Mouse (Mus musculus): ENCODE data around the gene Col13a1. TPM values are rescaled to one million over a fixed set of nuclear protein-coding genes. Genes with fewer than 3 reads are reported as not detected.

Gene Col13a1
- polyA plus RNA-seq, 1 experiment, result not detected

DNA sequence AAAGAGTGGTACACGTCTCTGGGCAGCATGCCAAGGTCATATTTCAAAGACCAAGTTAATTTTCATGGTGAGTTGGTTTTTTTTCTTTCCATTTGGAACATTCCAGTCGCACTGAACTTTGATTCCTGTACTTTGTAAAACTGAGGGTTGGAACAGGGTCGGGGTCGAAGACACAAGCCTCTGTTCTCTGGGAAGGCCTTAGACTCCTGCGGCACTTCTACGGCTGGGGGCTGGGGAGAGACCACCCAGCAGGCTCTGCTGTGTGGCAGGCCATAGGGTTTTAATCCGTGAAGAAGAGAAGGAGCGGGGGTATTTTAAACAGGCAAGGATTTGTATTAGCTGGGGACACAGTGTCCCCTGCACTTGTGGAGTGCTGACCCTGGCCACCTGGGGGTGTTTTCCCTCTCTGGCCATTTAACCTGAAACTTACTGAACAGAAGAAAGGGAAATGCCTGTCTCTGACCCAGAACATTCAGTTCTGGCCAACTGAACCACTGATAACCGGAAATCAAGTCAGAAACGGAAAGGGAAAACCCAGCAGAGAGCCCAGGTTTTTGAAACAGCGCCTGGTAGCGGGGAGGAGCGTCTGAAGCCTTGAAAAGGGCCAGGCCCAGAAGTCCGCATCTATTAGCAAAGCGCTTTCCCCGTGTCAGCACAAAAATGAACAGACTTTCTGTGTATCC is 152.0 kb downstream of the Col13a1 start:
- Histone ChIP-seq H3K4me1 (ENCODE audit: control insufficient read depth, insufficient read depth, low read length) (no peaks in the 10 kb centered on the region; the same call in none of the 2 replicates), H3K27ac (ENCODE audit: insufficient read depth, low read length) (no peak overlapping the region), H3K4me3 (ENCODE audit: insufficient read depth, low read length) (no peak overlapping the region)
- TF ChIP-seq CTCF (IDR thresholded peaks at IDR 0.05; ENCODE audit: borderline replicate concordance, insufficient read depth, low read length) (no peak), POLR2A (IDR thresholded peaks at IDR 0.05; ENCODE audit: low read depth, low read length) (no peak)

DNA sequence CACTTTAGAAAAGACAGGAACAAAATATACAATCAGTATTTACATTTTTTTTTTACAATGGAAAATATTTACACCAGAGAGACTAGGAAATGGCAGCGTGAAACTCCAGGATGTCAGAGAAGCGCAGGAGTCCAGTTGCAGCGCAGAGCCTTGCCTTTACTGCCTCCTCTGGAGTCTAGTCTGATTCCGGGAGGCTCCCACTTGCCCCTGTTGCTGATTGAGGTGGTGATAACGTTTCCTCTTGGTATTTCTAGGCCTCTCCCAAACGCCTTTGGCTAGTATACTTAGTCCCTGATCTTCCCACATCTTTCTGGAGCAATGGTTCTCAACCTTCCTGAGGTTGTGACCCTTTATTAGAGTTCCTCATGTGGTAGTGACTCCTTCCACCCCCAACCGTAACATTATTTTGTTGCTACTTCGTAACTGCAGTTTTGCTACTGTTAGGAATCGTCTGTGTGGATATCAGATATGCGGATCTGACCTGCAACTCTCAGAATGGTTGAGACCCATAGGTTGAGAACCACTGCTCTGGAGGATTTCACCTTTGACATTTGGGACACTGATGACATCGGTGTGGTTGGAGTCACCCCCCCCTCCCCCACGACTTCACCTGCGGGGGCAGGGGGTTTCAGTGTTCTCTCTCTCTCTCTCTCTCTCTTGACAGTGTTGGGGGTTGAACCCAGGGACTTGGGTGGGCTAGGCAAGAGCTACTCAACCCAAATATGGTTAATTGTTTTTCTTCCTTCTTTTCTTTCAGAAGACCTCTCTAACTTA is 152.7 kb downstream of the Col13a1 start:
- Histone ChIP-seq H3K27ac (ENCODE audit: insufficient read depth, low read length) (no peak overlapping the region), H3K4me1 (ENCODE audit: control insufficient read depth, insufficient read depth, low read length) (no peaks in the 10 kb centered on the region; the same call in none of the 2 replicates), H3K4me3 (ENCODE audit: insufficient read depth, low read length) (no peak overlapping the region)
- no peak for TF ChIP-seq POLR2A (IDR thresholded peaks at IDR 0.05; ENCODE audit: low read depth, low read length)
- TF ChIP-seq CTCF (IDR thresholded peaks at IDR 0.05; ENCODE audit: borderline replicate concordance, insufficient read depth, low read length), result no peak

DNA sequence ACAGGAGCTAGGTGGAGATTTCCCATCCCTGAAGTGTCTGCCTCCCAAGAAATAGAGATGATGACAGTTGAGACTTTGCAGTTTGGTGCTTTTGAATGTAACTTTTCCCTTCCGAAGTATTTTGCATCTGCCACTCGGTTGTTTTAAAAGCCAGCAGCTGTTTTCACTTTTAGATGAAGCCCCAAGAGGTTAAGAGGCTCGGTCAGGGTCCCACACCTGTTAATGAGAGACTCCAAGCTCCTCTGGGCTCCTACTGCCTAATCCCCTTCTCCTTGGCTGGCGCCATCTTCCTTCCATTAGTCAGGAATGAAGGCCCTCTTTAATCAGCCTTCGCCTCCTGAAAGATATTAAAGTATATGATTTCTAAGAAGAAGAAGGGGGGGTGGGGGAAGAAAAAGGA is 153.4 kb downstream of the Col13a1 start:
- Histone ChIP-seq H3K4me3 (ENCODE audit: insufficient read depth, low read length) (no peak overlapping the region), H3K4me1 (ENCODE audit: control insufficient read depth, insufficient read depth, low read length) (no peaks in the 10 kb centered on the region; the same call in none of the 2 replicates), H3K27ac (ENCODE audit: insufficient read depth, low read length) (no peak overlapping the region)
- TF ChIP-seq CTCF (IDR thresholded peaks at IDR 0.05; ENCODE audit: borderline replicate concordance, insufficient read depth, low read length) (no peak), POLR2A (IDR thresholded peaks at IDR 0.05; ENCODE audit: low read depth, low read length) (no peak)

DNA sequence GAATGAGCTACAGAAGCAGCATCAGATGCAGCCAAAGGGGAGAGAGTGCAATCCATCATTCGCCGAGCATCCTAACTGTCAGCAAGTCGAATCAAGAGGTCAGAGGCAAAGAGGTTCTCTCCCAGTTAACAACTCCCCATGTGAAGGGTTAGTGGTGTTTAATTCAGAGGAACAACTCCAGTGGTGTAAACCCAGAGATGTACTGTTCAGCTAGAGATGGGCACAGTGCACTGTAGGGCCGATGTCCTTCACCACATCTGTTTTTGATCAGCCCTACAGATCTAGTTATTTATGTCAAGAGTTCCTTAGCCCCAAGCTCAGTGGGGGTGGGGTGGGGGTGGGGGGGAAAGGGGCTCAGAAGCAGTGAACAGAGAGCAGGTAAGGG is 155.2 kb downstream of the Col13a1 start:
- TF ChIP-seq POLR2A (IDR thresholded peaks at IDR 0.05; ENCODE audit: low read depth, low read length), result no peak
- TF ChIP-seq CTCF (IDR thresholded peaks at IDR 0.05; ENCODE audit: borderline replicate concordance, insufficient read depth, low read length), result no peak
- Histone ChIP-seq H3K4me1 (ENCODE audit: control insufficient read depth, insufficient read depth, low read length) (no peaks in the 10 kb centered on the region; the same call in none of the 2 replicates), H3K27ac (ENCODE audit: insufficient read depth, low read length) (peak overlapping the region; percentile 13; the same call in 1 of the 2 replicates), H3K4me3 (ENCODE audit: insufficient read depth, low read length) (no peak overlapping the region)

DNA sequence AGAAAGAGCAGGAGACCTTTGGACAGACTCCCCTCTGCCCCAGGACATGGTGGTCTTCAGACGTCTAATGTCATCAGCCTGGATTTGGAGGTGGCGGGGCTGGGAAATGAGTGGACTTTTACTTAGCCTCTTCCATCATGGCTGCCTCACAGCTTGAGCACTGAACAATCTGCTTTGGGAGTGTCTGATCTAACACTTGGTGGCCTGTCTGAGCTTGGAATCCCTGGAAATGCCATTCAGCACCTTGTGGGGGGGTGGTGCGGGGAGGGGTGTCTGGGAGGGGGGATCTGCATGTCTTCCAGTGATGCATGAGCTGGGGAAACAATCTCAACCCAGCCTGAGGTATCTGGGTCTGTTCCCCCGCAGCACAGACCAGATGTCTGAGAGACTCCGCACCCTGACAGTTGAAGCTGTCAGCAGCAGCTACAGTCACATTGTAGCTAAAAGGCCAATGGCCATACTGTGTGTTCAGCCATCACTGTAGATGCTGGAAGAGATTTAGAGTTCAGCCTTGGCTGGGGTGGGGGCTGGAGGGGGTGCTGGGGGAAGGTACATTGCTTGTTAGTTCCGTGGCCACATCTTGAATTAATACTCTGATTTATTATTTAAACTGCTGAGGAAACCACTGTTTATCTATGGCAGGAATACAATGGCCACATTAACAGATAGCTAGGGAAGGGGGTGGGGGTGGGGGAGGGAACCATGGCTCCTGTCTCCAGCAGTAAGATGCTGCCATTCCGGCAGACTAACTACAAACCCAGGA is 155.8 kb downstream of the Col13a1 start:
- Histone ChIP-seq H3K4me3 (ENCODE audit: insufficient read depth, low read length) (no peak overlapping the region), H3K4me1 (ENCODE audit: control insufficient read depth, insufficient read depth, low read length) (no peaks in the 10 kb centered on the region; the same call in none of the 2 replicates), H3K27ac (ENCODE audit: insufficient read depth, low read length) (peak overlapping the region; percentile 13; the same call in 1 of the 2 replicates)
- TF ChIP-seq CTCF (IDR thresholded peaks at IDR 0.05; ENCODE audit: borderline replicate concordance, insufficient read depth, low read length) (no peak), POLR2A (IDR thresholded peaks at IDR 0.05; ENCODE audit: low read depth, low read length) (no peak)

DNA sequence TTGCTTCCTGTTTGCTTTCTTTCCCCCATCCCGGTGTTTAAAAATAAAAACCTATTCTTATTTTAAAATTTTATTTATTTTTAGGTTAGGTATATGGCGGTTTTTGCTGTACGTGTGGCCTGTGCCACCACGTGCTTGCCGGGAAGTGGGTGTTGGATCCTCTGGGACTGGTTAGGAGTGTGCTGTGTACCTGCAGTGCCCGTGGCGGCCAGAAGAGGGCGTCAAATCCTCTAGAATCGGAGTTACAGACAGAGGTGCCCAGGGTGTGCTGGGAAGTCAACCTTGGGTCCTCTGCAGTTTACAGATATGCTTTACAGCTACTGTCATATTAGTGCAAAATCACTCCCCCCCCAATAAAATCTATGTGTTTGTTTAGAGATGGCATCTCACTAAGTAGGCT is 158.9 kb downstream of the Col13a1 start:
- TF ChIP-seq POLR2A (IDR thresholded peaks at IDR 0.05; ENCODE audit: low read depth, low read length), result no peak
- no peak overlapping the region for H3K27ac ChIP-seq (ENCODE audit: insufficient read depth, low read length)
- no peaks in the 10 kb centered on the region; the same call in none of the 2 replicates for H3K4me1 ChIP-seq (ENCODE audit: control insufficient read depth, insufficient read depth, low read length)
- no peak overlapping the region for H3K4me3 ChIP-seq (ENCODE audit: insufficient read depth, low read length)

DNA sequence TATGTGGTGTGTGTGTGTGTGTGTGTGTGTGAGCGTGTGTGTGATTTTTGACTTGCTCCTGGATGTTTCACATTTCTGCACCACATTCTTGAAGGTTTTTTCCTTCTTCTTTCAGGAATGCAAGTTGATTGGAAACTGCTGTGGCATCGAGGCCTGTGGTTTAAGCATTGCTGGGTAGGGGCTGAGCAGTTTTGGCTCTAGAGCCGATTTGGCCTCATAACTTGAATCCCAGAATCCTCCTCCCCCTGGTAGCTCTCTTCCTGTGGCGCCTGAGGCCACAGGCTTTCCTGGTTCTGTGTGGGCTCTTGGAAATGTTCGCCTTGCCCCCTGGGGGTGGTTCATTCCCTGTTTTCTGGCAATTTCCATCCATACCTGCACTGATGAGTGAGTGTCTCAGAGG is 166.9 kb downstream of the Col13a1 start:
- Histone ChIP-seq H3K27ac (ENCODE audit: insufficient read depth, low read length) (peak overlapping the region; percentile 29), H3K4me1 (ENCODE audit: control insufficient read depth, insufficient read depth, low read length) (no peaks in the 10 kb centered on the region), H3K4me3 (ENCODE audit: insufficient read depth, low read length) (no peak overlapping the region)
- TF ChIP-seq CTCF (IDR thresholded peaks at IDR 0.05; ENCODE audit: borderline replicate concordance, insufficient read depth, low read length) (no peak), POLR2A (IDR thresholded peaks at IDR 0.05; ENCODE audit: low read depth, low read length) (no peak)

DNA sequence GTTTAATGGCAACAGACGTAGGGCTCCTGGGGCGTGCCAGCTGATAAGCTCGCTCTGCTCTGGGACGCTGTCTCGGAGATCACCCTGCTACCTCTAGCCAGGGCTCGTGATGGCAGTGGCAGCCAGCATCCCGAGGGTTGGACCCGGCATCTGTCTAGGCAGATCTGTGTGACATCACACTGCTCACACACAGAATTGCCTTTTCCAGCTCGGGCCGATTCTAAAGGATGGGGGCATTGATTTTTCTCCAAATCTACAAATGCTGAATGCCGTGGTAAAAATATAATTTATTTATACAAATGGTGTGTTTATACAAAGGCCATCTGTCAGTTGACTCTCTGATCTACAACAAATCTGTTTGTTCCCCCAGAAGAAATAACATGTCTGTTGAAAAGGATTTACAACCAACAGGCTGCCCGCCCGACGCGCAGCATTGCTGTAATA is 180.8 kb downstream of the Col13a1 start:
- TF ChIP-seq POLR2A (IDR thresholded peaks at IDR 0.05; ENCODE audit: low read depth, low read length) (no peak), CTCF (IDR thresholded peaks at IDR 0.05; ENCODE audit: borderline replicate concordance, insufficient read depth, low read length) (no peak)
- Histone ChIP-seq H3K4me3 (ENCODE audit: insufficient read depth, low read length) (no peak overlapping the region), H3K4me1 (ENCODE audit: control insufficient read depth, insufficient read depth, low read length) (no peaks in the 10 kb centered on the region), H3K27ac (ENCODE audit: insufficient read depth, low read length) (no peak overlapping the region)

DNA sequence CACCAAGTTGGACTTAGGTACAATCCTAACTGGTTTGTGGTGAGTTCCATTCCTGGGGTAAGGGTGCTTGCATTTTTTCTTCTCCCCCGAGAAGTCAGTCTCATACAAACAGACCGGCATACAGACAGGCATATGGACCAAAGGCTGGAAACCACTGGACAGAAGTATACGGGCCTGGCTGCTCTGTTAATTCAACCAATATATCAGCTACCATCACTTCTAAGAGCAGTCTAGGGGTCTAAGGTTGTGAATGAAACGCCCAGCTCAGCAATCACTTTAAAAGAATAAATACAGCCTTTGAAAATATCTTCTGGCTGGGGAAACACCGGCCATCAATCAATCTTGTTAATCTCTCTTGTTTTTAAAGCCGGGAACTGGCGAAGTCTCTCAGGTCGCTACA is 183.4 kb downstream of the Col13a1 start:
- H3K4me1 ChIP-seq (ENCODE audit: control insufficient read depth, insufficient read depth, low read length), result no peaks in the 10 kb centered on the region
- no peak overlapping the region for H3K4me3 ChIP-seq (ENCODE audit: insufficient read depth, low read length)
- H3K27ac ChIP-seq (ENCODE audit: insufficient read depth, low read length), result no peak overlapping the region
- TF ChIP-seq CTCF (IDR thresholded peaks at IDR 0.05; ENCODE audit: borderline replicate concordance, insufficient read depth, low read length) (no peak), POLR2A (IDR thresholded peaks at IDR 0.05; ENCODE audit: low read depth, low read length) (no peak)
